Mouse (Mus musculus) kidney, postnatal 0 days (tissue): ENCODE data around the gene Prr7. TPM values are rescaled to one million over a fixed set of nuclear protein-coding genes. Genes with fewer than 3 reads are reported as not detected.
A peak's percentile ranks its signal among the peaks of the same experiment; 100 is the strongest.

ENCODE experiments used
- ATAC-seq: fragments of 200-750 bp; cut with Nextera tagmentation; replicated peaks from 2 replicates; pipeline ENCODE4 v1.8.0; 2017; ENCODE audit warnings: low read depth, moderate number of reproducible peaks, moderate TSS enrichment, moderate library complexity; ENCODE audit not compliant: low FRiP score
- DNase-seq: peaks from one replicate; pipeline ENCODE4 v3.0.0-alpha.2; 2016; ENCODE audit warnings: low spot score
- H3K27ac ChIP-seq: fragments of 300-500 bp; sonication (generic); 2 replicates; pipeline ENCODE4 v1.5.1; 2014; ENCODE audit warnings: mild to moderate bottlenecking
- H3K27me3 ChIP-seq: fragments of 300-500 bp; sonication (generic); 2 replicates; pipeline ENCODE4 v1.6.1; 2014; ENCODE audit warnings: low read length, mixed read lengths; ENCODE audit not compliant: insufficient read depth
- H3K36me3 ChIP-seq: fragments of 300-500 bp; sonication (generic); 2 replicates; pipeline ENCODE4 v1.6.1; 2014; ENCODE audit warnings: low read length, mixed read lengths; ENCODE audit not compliant: insufficient read depth
- H3K4me1 ChIP-seq: fragments of 300-500 bp; sonication (generic); replicated peaks from 2 replicates; pipeline ENCODE4 v1.6.1; 2014; ENCODE audit warnings: antibody characterized with exemption, low read length, mixed read lengths; ENCODE audit not compliant: insufficient read depth
- H3K4me2 ChIP-seq: fragments of 300-500 bp; sonication (generic); 2 replicates; pipeline ENCODE4 v1.6.1; 2014; ENCODE audit warnings: mild to moderate bottlenecking, low read length, moderate library complexity, mixed read lengths
- H3K4me3 ChIP-seq: fragments of 300-500 bp; sonication (generic); replicated peaks from 2 replicates; pipeline ENCODE4 v1.5.1; 2014; ENCODE audit warnings: low read depth, low read length
- H3K9ac ChIP-seq: fragments of 300-500 bp; sonication (generic); 2 replicates; pipeline ENCODE4 v1.6.1; 2014; ENCODE audit warnings: low read depth, low read length
- H3K9me3 ChIP-seq: fragments of 300-500 bp; sonication (generic); replicated peaks from 2 replicates; pipeline ENCODE4 v1.6.1; 2016; ENCODE audit warnings: low read length, inconsistent platforms, mixed read lengths
- CTCF ChIP-seq: IDR thresholded peaks from 2 replicates; pipeline ENCODE4 v1.5.1; 2016; ENCODE audit warnings: antibody characterized with exemption, low read depth, mild to moderate bottlenecking, moderate library complexity
- WGBS: fragments of 180-500 bp; shearing (Covaris S2); extraction: QIAGEN DNeasy Blood & Tissue Kit; methylation state at CpG from one replicate; pipeline ENCODE4 v1.1.7; 2014; 5-methylcytosine and 5-hydroxymethylcytosine counted together
- microRNA-seq: library from miRNA; unstranded; fragments of <30 nt; microRNA quantifications from one replicate; pipeline ENCODE4, GENCODE M21; 2016
- polyA plus RNA-seq: library from polyadenylated mRNA; unstranded; fragments of >200 nt; fragmentation: Nextera tagmentation; extraction: Ambion mirVana; gene quantifications from 2 replicates; pipeline ENCODE4 v1.2.1, GENCODE M21; 2015

Prr7 gene
- polyA plus RNA-seq, 1 experiment from 2014 or later, result 0.63 TPM

DNA sequence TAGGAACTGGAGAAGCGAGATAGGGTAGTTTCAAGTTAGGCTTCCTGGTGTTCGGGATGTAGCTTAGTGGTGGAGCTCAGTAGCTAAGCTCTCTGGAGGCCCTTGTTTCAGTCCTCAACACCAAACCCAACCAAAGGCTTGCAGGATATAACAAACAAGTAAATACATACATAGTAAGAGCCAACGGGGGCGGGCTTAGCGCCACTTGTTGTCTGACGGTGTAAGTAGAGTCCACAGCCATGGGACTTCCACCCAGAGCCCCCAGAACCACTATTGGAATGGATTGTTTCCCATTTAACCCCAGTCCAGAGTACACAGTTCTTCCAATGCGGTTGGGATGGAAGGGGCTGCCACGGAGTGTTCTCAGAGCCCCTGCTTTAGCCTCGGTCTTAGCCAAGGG is 49.8 kb downstream of the Prr7 start:
- Histone ChIP-seq H3K9ac (peak overlapping the region; percentile 82; the same call in 1 of the 2 replicates), H3K4me2 (peak overlapping the region; percentile 89), H3K4me1 (peaks cover 22% of the 10 kb centered on the region), H3K27me3 (peaks cover 5% of the 10 kb centered on the region; the same call in 1 of the 2 replicates), H3K4me3 (peak overlapping the region; percentile 90), H3K9me3 (no peaks in the 10 kb centered on the region), H3K27ac (no peak overlapping the region), H3K36me3 (peaks cover under 1% of the 10 kb centered on the region; the same call in 1 of the 2 replicates)
- ATAC-seq (no peak), DNase-seq (no peak)
- no peak for TF ChIP-seq CTCF
- 33% methylated on average over 9 of the region's 9 CpGs for WGBS

DNA sequence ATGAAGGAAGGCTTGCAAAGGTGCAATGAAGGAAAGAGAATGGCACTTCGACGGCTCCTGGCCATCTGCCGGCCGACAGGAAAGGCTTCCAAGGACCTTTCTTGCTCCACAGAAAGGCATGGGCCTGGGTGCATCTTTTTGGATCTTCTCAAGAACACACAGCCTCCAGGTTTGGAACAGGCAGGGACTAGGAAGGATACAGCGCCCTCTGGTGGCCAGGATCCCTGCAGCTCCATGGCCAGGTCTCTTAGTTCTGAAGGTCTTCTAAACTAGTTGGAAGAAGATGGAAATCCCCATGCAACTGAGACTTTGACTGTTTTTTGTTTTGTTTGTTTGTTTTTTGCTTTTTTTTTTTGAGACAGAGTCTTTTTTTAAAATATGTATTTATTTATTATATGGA is 52.9 kb downstream of the Prr7 start:
- H3K9ac ChIP-seq, result no peak overlapping the region
- TF ChIP-seq CTCF, result peak; percentile 95
- peak; percentile 91 for DNase-seq
- H3K4me1 ChIP-seq, result peaks cover 5% of the 10 kb centered on the region
- ATAC-seq, result no peak
- H3K4me2 ChIP-seq, result no peak overlapping the region
- no peaks in the 10 kb centered on the region for H3K36me3 ChIP-seq
- 7% methylated on average over 5 of the region's 5 CpGs for WGBS
- H3K4me3 ChIP-seq, result no peak overlapping the region
- H3K27ac ChIP-seq, result no peak overlapping the region
- peaks cover 5% of the 10 kb centered on the region; the same call in 1 of the 2 replicates for H3K27me3 ChIP-seq
- H3K9me3 ChIP-seq, result no peaks in the 10 kb centered on the region

DNA sequence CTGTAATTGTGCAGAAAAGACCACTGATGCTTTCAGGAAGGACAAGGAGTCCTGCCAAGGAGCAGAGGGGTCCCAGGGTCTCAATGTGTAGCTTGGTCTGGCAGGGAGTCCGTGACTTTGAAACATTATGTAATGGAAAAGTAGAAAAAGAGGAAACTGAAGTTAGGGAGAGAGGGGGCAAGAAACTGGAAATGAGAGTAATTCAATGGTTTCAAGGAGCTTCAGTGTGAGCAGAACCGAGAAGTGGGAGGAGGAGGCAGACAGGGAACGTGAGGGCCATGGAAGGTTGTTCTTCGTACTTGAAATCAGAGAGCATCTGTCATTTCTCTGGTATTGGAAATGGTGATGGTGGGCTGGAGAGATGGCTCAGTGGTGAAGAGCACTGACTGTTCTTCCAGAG is 55.5 kb downstream of the Prr7 start:
- 69% methylated on average over 4 of the region's 4 CpGs for WGBS
- Histone ChIP-seq H3K4me3 (no peak overlapping the region), H3K9ac (no peak overlapping the region), H3K27me3 (peaks cover 4% of the 10 kb centered on the region; the same call in 1 of the 2 replicates), H3K4me2 (no peak overlapping the region), H3K4me1 (peaks cover 5% of the 10 kb centered on the region; the same call in 1 of the 2 replicates), H3K9me3 (no peaks in the 10 kb centered on the region), H3K27ac (no peak overlapping the region), H3K36me3 (no peaks in the 10 kb centered on the region)
- DNase-seq (no peak), ATAC-seq (no peak)
- no peak for TF ChIP-seq CTCF

DNA sequence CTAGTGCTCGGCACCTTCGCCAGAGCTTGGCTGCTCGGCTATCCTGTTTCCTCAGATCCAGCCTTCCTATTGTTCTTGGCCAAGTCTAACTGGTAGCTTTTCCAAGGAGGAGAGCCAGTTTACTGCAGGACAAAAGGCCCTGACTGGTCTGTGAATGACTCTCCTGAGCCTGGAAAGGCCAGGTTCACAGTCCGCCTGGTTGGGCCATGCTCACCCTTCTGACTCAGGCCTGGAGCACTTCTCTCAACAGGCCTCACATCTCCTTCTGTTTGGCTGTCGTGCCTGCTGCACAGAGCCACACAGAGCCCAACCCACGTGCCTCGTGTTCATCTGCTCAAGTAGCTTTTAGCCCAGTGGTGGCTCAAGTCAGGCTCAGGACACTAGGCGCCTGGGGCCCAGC is 58.7 kb downstream of the Prr7 start:
- H3K4me3 ChIP-seq, result no peak overlapping the region
- WGBS, result 49% methylated on average over 8 of the region's 8 CpGs
- H3K36me3 ChIP-seq, result no peaks in the 10 kb centered on the region
- ATAC-seq (0 out of 2 replicates have a peak, but pooled peaks have one; percentile 12), DNase-seq (no peak)
- H3K27ac ChIP-seq, result 0 out of 2 replicates have a peak overlapping the region, but pooled peaks have one; percentile 25
- no peaks in the 10 kb centered on the region for H3K27me3 ChIP-seq
- no peak overlapping the region for H3K4me2 ChIP-seq
- H3K9ac ChIP-seq, result 0 out of 2 replicates have a peak overlapping the region, but pooled peaks have one; percentile 5
- no peak for TF ChIP-seq CTCF
- peaks cover 5% of the 10 kb centered on the region; the same call in 1 of the 2 replicates for H3K4me1 ChIP-seq
- no peaks in the 10 kb centered on the region for H3K9me3 ChIP-seq

Small RNA genes lying within 50 kb of the gene (microRNA-seq; reads per million reads assigned to microRNA genes)
- 0.60 reads per million for gene Mir6943
- gene Mir6944, result 4.0 reads per million, percentile 12 among the genes with 10 or more reads in this experiment
- gene Mir6945, result not detected

Other genes with a start within 250 kb of the Prr7 start
- 398 and 435 TPM in 2 replicates for gene Prelid1, start 143.8 kb upstream of the Prr7 start, polyA plus RNA-seq
- gene Rab24, start 142.3 kb upstream of the Prr7 start, polyA plus RNA-seq, result 84.8 and 93.1 TPM in 2 replicates
- gene Mxd3, start 134.4 kb upstream of the Prr7 start, polyA plus RNA-seq, result 14.9 and 15.1 TPM in 2 replicates
- 93.7 and 103 TPM in 2 replicates for gene Lman2, start 101.5 kb upstream of the Prr7 start, polyA plus RNA-seq
- 1.6 and 1.7 TPM in 2 replicates for gene Rgs14, start 94.5 kb upstream of the Prr7 start, polyA plus RNA-seq
- gene Slc34a1, start 66.1 kb upstream of the Prr7 start, polyA plus RNA-seq, result 344 and 465 TPM in 2 replicates
- gene Pfn3, start 49.0 kb upstream of the Prr7 start, polyA plus RNA-seq, result not detected in 2 replicates
- 0.05 and 0.45 TPM in 2 replicates for gene F12, start 37.5 kb upstream of the Prr7 start, polyA plus RNA-seq
- 29.5 and 29.8 TPM in 2 replicates for gene Grk6, start 19.2 kb upstream of the Prr7 start, polyA plus RNA-seq
- 104 and 125 TPM in 2 replicates for gene Dbn1, start 23.8 kb downstream of the Prr7 start, polyA plus RNA-seq
- 112 and 124 TPM in 2 replicates for gene Pdlim7, start 49.4 kb downstream of the Prr7 start, polyA plus RNA-seq
- 1.7 and 1.8 TPM in 2 replicates for gene Dok3, start 65.0 kb downstream of the Prr7 start, polyA plus RNA-seq
- gene Ddx41, start 72.4 kb downstream of the Prr7 start, polyA plus RNA-seq, result 60.1 and 60.3 TPM in 2 replicates
- 23.9 and 24.9 TPM in 2 replicates for gene Fam193b, start 106.9 kb downstream of the Prr7 start, polyA plus RNA-seq
- 136 and 160 TPM in 2 replicates for gene Tmed9, start 109.5 kb downstream of the Prr7 start, polyA plus RNA-seq
- 20.1 and 22.8 TPM in 2 replicates for gene B4galt7, start 135.6 kb downstream of the Prr7 start, polyA plus RNA-seq
- gene Caml, start 158.7 kb downstream of the Prr7 start, polyA plus RNA-seq, result 50.6 and 53.0 TPM in 2 replicates
- gene Ddx46, start 170.8 kb downstream of the Prr7 start, polyA plus RNA-seq, result 27.4 and 28.3 TPM in 2 replicates
- gene B230219D22Rik, start 228.9 kb downstream of the Prr7 start, polyA plus RNA-seq, result 40.7 and 41.2 TPM in 2 replicates